Mouse (Mus musculus): ENCODE results near the gene Adad2.

The Adad2 gene

DNA sequence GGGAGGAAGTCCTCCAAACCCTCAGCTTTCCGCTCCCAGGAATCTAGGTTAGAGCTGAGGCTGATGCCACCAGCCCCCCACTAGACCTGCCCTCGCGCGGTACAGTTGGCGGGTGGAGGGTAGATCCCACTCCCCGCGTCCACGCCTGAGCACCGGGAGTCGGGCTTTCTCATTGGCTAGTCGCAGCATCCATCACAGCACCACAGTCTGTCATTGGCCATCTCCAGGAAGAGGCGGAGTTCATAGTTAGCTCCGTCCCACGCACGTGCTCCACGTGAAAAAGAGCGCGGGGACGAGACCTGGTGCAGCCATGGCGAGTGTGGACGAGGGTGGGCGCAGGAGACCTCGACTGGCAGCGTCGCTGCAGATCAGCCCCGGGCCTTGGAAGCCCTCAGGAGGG is at the start of gene Adad2:
Gene Adad2, plus strand, starts transcription at position 277 of the 400 bp plus-strand sequence.
- DNase-seq = no peak

DNA sequence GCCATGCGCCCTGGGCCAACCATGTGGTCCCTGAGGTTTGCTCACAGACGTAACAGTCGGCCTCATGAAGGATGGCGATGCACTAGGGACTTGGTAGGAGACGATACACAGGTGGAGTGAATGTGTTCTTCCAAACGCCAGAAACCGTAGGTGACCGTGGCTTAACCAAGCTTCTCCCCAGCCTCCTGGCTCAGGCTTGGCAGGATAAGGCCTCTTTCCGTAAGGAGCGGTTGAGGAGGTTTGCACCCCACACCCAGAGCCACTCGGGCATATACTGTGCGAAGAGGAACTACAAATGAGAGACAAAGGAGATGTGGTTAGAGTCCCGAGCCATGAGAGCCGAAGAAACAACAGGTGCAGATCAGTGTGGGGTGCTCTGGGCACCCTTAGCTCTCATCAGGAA is 48.7 kb upstream of the Adad2 start:
- peak; percentile 28 to 31 for DNase-seq

DNA sequence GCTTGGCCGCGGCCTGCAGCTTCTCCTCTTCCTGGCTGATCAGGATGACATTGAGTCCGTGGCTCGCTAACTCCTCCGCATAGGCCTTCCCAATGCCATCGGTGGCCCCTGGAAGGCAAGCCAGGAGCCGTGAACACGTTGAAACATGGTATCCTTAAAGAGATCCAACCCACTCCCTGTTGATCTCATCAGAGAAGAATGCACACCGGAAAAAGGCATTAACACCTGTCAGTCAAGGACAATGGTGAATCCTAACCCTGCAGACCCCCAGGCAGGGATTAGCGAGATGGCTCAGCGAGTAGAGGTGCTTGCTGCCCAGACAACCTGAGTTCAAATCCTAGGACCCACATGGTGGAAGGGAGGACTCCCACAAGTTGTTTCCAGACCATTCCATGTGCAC is 46.2 kb upstream of the Adad2 start:
- no peak for DNase-seq

DNA sequence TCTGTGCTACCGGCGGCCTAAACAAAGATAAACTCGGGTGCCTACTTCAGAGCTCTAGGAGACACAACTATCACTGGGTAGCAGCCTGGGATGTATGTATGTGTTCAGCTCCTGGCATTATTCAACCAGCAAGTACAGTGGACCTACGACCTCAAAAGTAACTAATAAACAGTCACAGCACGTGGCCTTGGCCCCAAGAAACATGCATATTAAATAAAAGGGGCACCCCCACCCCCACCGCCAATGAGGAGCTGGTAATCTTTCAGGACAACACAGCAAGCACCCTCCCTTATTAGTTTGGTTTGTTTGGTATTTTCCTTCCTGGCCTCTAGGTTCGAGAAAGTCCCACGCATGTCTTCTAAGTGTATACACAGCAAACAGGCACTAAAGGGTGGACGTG is 44.3 kb upstream of the Adad2 start:
- no peak for DNase-seq

DNA sequence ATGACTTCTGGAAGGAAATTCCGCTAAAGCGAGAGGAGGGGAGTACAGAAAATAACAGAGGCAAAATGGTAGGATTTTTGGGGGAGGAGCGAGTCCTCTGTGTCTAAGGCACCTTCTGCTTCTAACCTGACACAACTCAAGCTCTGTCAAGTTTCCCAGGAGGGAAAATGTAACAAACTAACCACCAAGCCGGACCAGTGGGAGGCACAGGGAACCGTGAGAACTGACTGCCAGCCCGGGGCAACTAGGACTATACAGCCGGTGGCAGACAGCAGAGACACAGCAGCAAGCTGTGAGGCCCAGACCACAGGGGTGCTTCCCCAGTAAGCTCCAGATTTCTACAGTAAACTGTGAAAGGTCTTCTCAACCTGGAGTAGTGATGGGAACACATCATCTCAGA is 43.6 kb upstream of the Adad2 start:
- DNase-seq = no peak

DNA sequence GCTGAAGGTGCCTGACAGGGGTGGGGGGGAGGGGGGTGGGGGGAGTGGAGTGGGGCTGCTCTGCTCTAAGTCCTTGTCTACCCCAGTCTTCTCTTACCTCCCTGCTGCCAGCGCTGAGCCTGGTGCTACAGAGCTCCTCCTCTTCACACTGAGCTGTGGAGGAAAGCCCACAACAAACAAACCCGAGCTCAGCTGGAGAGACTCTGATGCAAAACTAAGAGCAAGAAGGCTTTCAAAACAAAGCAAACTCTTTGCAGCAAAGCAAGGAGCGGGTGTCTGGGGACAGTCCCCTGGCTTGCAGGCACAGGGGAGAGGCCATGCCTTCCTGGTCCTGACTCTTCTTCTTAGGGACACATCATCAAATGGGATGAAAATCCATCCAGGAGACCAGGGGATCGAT is 42.7 kb upstream of the Adad2 start:
- no peak for DNase-seq

DNA sequence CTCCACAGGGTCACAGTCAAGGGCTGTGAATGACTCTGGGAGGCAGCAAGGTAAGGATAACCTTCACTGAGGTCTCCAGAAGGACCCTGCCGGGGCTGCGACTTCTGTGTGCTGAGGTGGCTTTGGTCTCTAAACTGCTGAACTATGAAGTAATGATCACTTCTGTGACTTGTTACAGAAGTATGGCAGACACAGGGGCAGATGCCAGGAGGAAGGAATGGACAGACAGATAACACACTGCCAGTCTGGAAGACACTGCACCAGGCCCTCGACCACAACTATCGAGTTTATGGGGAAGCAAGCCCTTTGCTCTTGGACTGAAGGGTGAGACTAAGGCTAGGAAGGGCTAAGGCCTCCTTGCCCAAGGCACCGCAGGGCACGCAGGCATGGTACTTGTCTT is 41.4 kb upstream of the Adad2 start:
- no peak for DNase-seq

DNA sequence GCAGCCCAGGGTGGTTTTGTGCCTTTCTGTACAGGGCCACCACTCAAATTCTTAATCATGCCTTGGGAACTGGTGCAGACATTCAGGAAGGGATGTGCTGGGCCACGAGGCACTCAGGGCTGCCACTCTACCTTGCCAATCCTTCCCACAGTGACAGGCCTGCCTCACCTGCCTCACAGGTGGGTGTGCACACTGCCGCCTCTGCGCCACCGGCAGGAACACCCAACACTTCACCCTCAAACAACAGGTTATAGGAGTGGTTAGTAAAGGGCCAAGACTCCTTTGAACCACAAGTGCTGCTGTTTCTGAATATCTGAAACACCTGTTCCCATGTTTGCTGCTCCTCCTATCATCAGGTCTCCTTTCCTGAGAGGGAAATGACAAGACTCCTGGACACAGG is 40.1 kb upstream of the Adad2 start:
- no peak for DNase-seq

DNA sequence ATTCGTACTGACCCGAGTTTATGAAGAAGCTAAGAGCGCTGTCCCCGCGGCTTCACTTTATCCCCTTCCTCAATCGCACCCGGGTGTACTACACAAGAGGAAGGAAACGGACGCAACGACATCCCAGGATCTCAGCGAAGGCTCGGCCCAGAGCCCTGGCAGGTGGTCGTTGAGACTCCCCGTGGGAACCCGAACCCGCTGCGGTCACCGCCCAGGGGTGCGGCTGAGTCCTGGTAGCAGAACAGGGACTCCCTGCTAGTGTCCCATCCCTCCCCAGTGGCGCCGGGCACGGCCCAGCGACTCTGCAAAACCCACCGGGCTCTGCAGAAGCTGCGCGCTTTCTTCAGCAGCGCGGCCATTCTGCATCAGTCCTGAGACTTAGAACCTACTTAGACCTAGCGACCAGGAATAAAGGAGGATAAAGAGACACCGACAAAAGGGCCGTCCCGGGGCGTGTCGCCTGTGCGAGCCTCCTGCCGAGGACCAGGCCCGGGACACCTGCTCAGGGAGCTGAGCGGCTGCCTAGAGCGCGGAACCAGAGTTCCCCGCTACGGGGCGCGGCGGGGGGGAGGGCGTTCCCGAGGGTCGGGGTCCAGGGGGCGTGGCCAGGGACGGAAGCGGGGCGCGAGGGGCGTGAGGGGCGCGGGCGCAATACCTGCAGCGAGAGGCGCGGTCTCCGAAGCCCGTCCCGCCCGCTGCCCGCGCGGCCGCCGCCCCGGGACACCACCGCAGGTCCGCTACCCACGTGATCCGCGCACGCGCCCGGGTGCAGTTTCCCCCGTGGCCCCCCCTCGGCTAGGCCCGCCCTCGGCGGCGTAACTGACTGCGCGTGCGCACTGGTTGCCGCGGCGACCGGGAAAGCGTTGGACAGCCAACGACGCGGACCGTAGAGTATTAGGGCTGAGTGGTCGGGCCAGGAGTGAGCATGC is 37.8 kb upstream of the Adad2 start, which contains the start of the genes Hsdl1 and Dnaaf1:
Gene Hsdl1, minus strand, starts transcription at position 747 of the 929 bp plus-strand sequence.
Gene Dnaaf1, plus strand, starts transcription at position 799 of the 929 bp plus-strand sequence.
- peak; percentile 95 to 99 for DNase-seq

DNA sequence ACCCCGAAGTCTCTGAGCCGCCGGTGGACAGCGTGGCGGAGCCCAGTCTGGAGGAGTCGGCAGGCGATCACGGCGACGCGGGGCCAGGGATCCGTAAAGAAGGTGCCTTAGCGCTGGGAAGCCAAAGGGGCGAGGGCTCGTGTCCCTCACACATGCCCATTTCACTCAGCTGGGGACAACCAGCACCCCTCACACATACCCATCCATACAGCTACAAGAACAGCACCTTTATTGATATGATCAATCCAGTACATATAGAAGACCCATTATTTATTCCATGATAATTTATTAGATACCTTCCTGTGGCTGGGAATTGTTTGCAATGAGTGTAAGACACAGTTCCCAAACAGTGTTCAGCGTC is 37.2 kb upstream of the Adad2 start:
- no peak for DNase-seq

DNA sequence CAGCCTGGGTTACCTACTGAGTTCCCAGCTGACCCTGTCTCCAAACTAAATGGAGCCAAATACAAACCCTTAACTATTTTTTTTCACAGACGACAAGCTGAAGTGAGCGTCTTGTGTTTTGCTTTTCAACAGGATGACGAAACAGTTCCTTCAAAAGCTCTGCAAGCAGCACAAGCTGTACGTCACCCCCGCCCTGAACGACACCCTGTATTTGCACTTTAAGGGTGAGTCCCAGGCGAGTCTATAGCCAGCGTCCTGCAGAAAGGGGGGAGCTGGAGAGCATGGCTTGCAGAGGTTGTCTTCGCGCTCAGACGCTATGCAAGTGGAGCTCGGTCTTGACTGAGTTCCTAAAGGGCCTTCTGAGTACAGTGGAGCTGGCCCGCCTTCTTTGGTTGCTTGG is 33.5 kb upstream of the Adad2 start:
- DNase-seq = no peak

DNA sequence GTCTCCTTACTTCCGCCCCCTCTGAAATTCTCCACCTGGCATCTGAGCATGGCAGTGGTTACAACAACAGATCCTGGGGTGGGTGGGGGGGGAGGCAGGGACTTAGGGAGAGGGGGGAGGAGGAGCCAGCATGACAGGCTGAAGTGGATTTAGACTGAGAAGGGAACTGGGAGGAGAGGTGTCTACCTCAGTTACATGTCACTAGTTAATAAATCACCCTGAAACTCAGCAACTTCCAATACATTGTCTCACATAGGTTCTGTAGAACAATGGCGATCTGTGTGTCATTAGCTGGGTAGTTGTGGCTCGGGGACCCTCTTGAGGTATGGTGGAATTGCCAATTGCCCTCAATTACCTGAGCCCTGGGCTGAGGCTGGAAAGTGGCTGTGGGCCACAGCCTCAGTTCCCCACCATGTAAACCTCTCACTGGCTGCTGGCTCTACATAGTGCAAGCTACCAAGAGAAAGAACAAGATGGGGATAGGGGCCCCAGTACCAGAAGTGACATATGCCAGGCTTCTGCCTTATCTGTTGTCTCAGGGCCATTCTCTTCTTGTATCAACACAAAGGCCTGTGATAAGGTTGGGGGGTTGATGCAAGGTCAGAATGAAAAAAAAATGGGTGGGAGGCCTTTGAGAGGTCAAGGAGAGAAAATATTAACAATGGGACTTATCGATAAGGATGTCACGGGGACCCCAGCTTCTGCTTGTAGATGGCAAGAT is 31.9 kb upstream of the Adad2 start:
- no peak for DNase-seq

DNA sequence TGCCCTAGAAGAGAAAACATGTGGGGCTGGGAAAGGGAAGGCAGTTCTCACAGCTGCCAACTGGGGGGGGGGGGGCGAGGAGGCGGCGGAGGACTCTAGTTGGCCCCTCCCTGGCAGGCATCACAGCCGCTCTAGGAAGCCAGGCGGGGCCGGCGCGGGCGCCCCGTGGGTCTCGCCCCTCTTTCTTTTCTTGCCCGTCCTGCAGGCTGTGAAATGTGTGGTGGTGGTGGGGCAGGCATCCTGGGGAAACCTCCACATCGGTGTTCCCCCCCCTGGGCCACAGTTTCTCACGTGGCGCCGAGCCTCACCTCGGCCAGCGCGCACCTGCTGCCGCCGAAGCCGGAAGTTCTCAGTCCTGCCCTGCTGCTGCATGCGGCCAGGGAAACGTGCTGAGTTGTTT is 26.6 kb upstream of the Adad2 start:
- DNase-seq = no peak

DNA sequence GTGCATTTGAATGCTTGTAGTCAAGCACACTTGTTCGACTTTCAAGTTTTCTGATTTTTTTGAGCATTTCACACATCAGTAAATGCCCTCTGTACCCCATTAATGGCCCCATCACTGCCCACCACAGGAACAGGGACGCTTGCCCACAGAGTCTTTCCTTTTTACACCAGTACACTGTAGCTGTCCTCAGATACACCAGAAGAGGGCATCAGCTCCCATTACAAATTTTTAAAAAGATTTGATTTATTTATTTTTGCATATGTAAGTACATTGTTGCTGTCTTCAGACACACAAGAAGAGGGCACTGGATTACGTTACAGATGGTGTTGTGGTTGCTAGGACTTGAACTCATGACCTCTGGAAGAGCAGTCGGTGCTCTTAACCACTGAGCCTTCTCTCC is 24.2 kb upstream of the Adad2 start:
- no peak for DNase-seq

DNA sequence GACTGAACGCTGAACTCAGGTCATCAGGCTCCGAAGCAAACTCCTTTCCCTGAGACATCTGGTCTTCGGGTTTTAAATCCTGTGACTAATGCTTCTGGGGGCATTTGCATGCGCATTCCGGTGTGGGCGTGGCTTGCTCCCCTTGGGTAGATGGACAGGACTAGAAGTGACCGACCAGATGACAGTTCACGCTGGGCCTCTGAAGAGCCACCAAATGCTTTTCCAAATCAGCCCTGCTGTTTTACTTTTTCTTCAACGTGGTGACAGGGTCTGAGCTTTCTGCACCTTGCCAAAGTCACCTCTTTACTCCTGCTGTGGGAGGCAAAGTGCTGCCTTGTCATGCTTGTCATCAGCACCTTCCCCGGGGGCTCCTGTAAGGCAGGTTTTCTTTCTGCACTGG is 23.7 kb upstream of the Adad2 start:
- no peak for DNase-seq

DNA sequence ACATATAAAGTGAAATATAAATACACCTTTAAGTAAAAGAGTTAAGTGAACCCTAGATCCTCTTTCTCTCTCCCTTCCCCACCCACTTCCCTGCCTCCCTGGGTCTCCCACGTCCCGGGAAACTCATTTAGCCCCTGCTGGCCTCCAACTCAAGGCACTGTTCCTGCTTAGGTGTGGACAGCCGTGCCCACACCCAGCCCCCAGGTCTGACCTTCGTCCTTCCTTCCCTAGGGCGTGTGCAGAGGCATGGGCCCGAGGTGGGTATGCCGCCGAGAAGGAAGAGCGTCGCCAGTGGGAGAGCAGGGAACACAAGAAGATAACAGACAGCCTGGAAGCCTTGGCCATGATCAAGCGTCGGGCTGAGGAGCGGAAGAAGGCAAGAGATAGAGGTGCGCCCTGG is 22.2 kb upstream of the Adad2 start:
- DNase-seq = no peak

DNA sequence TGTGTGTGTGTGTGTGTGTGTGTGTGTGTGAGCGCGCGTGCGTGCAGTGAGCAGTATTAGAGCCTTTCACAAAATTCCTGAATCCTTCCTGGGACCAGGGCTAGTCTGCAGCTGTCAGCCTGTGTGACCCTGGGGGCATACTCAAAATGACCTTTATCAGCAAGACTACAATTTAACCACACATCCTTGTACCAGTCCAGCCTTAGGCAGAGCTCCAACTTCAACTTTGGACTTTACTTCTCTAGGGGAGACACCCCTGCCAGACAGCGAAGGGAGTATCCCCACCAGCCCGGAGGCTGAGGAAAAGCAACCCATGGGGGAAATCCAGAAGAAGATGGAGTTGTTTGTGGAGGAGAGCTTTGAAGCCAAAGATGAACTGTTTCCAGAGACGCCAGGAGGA is 21.1 kb upstream of the Adad2 start:
- DNase-seq = no peak

DNA sequence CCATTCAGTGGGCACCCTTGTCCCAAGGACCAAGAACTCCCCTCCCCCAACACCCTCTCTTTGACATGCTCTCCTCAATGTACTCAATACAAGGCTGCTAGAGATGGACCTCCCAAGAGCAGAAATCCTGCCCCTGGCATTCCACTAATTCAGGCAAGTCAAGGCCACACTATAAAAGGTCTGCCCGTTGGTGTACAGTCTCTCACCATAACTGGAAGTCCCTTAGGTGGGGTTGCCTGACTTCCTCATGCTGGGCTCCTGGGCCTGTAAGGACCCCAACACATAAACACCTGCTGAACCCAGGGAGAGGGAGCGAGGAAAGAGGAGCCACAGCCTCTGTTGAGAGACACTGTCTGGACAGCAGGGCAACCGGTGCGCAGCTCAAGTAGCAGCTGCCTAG is 8.8 kb upstream of the Adad2 start:
- no peak for DNase-seq

DNA sequence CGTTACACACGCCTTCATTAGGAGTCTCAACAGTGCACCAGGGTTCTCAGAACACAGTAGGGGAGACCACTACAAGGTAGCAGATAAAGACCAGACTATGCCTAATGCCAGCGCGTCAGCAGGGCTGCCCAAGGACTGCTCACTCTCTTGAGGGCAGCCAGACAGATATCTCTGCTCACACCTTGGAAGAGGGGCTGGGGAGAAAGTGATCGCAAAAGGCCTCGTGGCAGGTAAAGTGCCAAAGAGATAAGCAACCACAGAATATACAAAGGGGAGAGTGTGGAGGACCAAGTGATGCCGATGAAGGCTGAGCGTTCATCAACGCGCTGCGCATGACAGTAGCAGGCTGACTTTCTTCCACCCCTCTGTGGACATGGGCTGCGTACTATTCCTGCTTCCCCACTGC is 8.1 kb upstream of the Adad2 start:
- no peak for DNase-seq

DNA sequence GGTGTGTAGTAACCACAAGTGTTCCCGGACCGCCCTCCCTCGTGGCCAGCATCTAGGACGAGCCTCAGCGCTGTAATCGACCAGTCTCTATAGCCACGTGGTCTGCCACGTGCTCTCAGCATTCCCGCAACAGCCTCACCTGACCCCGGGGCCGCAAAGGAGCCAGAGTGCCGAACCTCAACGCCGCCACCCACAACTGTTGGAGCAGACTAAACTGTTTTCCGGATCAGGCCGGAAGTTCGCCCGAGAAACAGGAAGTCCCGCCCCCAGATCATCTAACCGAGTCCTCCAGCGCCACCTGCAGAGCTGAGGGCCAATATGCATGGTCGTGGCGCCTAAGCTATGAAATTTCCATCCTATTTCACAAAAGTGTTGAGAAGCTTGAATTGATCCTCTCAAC is 7.6 kb upstream of the Adad2 start, which contains the start of gene Taf1c:
Gene Taf1c, minus strand, starts transcription at position 227 of the 400 bp plus-strand sequence.
- DNase-seq = peak; percentile 94 to 96

DNA sequence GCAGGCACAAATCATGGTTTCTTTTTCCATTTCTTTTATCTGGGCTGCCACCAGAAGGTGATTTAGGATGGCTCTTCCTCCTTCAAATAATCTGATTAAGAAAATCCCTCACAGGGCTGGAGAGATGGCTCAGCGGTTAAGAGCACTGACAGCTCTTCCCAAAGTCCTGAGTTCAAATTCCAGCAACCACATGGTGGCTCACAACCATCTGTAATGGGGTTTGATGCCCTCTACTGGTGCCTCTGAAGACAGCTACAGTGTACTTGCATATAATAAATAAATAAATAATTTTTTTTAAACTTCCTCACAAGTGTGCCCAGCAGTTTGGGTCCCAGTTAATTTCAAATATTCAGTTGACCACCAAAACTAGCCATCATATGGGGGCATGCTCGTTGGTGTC is 6.3 kb upstream of the Adad2 start:
- no peak for DNase-seq

DNA sequence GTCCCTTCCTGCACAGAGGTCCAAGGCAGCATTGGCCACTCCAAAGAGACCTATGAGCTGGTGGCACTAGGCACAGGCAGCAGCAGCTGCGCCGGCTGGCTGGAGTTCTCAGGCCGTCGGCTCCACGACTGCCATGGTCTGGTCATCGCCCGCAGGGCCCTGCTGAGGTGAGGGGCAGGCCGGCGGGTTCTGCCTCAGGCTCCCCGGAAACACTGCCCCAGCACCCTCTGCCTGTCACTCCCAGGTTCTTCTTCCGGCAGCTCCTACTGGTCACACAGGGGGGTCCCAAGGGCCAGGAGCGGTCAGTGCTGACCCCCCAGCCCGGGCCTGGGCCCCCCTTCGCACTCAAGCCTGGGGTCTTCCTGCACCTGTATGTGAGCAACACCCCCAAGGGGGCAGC is 2.5 kb downstream of the Adad2 start:
- no peak for DNase-seq

DNA sequence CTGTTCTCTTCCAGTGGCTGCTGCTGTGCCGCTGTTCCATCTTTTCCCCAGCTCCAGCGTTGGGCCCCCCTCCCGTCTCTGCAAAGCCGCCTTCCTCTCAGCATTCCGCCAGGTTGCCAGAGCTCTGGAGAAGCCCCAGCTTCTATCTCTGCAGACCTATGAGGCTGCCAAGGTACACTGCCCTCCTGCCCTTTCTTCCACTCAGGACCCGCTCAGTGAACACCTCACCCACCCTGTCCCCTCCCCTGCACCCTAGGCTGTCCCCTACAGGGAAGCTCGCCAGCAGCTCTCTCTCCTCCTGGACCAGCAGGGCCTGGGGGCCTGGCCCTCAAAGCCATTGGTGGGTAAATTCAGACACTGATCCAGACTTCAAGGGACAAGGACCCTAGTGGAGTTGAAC is 3.8 kb downstream of the Adad2 start:
- no peak for DNase-seq

DNA sequence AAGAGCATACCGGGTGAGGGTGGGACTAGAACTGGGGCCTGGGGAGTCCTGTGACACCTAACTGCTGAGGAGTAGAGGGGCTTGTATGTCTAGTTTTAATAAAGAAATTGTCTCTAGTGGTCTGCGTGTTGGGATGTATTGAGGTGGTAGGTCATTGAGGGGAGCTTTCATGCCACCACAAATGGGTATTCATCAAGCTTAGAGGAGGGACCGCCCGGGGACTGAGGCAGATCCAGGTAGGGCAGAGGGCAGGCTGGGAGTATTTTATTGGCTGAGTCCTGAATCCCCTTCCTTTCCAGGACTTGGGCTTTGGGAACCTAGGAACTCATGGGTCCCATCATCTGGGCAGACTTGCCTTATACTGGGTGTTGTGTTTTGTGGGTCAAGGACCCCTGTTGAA is 4.3 kb downstream of the Adad2 start:
- DNase-seq = no peak
